In genomic region chr6:145545927-145546641, GRCm38 (mm10) we compare ENCODE assay signal across 8 mouse cellular contexts.
DNase-seq lines count a peak whose midpoint lies in the region; ATAC-seq lines count a peak whose summit lies in the region.

No protein-coding gene starts in this region.

- no peaks in the 10 kb centered on the region for H3K27me3 ChIP-seq in forebrain, embryonic 10.5 days (ENCODE audit: poor library complexity, severe bottlenecking)
- H3K27me3 ChIP-seq in midbrain, embryonic 11.5 days (ENCODE audit: control insufficient read depth, insufficient read depth, low read length) = no peaks in the 10 kb centered on the region

- H3K4me3 ChIP-seq in forebrain, embryonic 10.5 days = no peak overlapping the region; the same call in 1 of the 2 replicates
- no peak overlapping the region for H3K4me3 ChIP-seq in midbrain, embryonic 11.5 days (ENCODE audit: low read depth, low read length)

- WGBS in forebrain, embryonic 10.5 days = 31% methylated on average over 13 of the region's 13 CpGs
- 31% methylated on average over 13 of the region's 13 CpGs for WGBS in midbrain, embryonic 11.5 days

- ATAC-seq in midbrain, embryonic 11.5 days (ENCODE audit: low FRiP score) = peak; percentile 85
- no peak for ATAC-seq in megakaryocyte progenitor cell, adult 5-6 weeks (replicated peaks; ENCODE audit: poor library complexity)

- peak; percentile 40 for DNase-seq in brain, adult 2 months (ENCODE audit: low read depth, low spot score)
- DNase-seq in forebrain, embryonic 10.5 days (ENCODE audit: extremely low spot score, low spot score) = peak; percentile 42
- DNase-seq in kidney, postnatal 4 days = peak; percentile 63 to 71
- peak; percentile 92 for DNase-seq in midbrain, embryonic 11.5 days (ENCODE audit: low spot score, missing footprints)
- DNase-seq in gastrocnemius, postnatal 4 days (ENCODE audit: low spot score in 2 of 2) = no peak
- DNase-seq in adrenal gland, postnatal 10 days = no peak
- DNase-seq in right cerebral cortex, postnatal 14 days = no peak

- H3K9me3 ChIP-seq in forebrain, embryonic 10.5 days = peaks cover 10% of the 10 kb centered on the region
- peaks cover 4% of the 10 kb centered on the region; the same call in 1 of the 2 replicates for H3K9me3 ChIP-seq in midbrain, embryonic 11.5 days (ENCODE audit: control insufficient read depth, low read length)

- no peaks in the 10 kb centered on the region for H3K36me3 ChIP-seq in forebrain, embryonic 10.5 days (replicated peaks)
- no peaks in the 10 kb centered on the region for H3K36me3 ChIP-seq in midbrain, embryonic 11.5 days (ENCODE audit: control insufficient read depth, insufficient read depth, low read length)

- peak overlapping the region; percentile 61; the same call in 1 of the 2 replicates for H3K27ac ChIP-seq in forebrain, embryonic 10.5 days
- H3K27ac ChIP-seq in midbrain, embryonic 11.5 days (ENCODE audit: low read depth, low read length) = no peak overlapping the region

- H3K4me1 ChIP-seq in forebrain, embryonic 10.5 days = peaks cover 16% of the 10 kb centered on the region
- H3K4me1 ChIP-seq in midbrain, embryonic 11.5 days (ENCODE audit: control insufficient read depth, insufficient read depth, low read length) = no peaks in the 10 kb centered on the region

- no peak overlapping the region for H3K4me2 ChIP-seq in midbrain, embryonic 11.5 days

- H3K9ac ChIP-seq in midbrain, embryonic 11.5 days (ENCODE audit: low read length) = no peak overlapping the region

Comparison
In these comparisons a context has a peak if more than half of its experiments do, and no peak if none do; other contexts are left out.
1. DNase-seq: peak in brain, adult 2 months (single experiment), forebrain, embryonic 10.5 days (single experiment), kidney, postnatal 4 days (2 of 2) and midbrain, embryonic 11.5 days (single experiment); none in gastrocnemius, postnatal 4 days (0 of 2), adrenal gland, postnatal 10 days (single experiment) and right cerebral cortex, postnatal 14 days (single experiment).